Mouse (Mus musculus): ENCODE results near the gene Slc41a1. TPM values are rescaled to one million over a fixed set of nuclear protein-coding genes. Genes with fewer than 3 reads are reported as not detected.
A peak's percentile ranks its signal among the peaks of the same experiment; 100 is the strongest.

The Slc41a1 gene
- polyA plus RNA-seq, 2 experiments: 0.83 to 1.3 TPM

DNA sequence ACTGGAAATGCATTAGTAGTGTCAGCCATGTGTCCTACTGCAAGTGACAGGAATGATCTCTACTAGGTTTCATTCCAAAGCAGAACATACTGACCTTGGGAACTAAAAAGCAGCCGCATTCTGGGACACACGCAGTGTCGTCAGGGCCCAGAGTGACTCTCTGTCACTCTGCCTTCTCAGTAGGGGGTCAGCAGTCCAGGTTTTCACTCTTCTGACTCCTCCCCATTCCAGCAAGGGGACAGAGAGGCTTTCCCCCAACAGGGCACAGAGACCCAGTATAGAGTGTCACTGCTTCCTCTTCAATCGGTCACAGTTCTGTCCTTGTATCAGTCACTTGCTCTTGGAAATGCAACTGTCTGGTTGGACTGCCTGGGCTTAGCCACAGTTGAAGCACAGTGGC lies 14.9 kb downstream of the Slc41a1 start:
- Histone ChIP-seq H3K36me3 (replicated peaks; ENCODE audit: control insufficient read depth, insufficient read depth, low read depth) (no peaks in the 10 kb centered on the region), H3K4me2 (ENCODE audit: low read depth) (no peak overlapping the region), H3K27ac (no peak overlapping the region), H3K27me3 (ENCODE audit: control insufficient read depth, insufficient read depth, low read length) (no peaks in the 10 kb centered on the region), H3K4me3 (ENCODE audit: insufficient read depth in 1 of 2, low read depth in 2 of 2, low read length in 2 of 2) (no peak overlapping the region), H3K4me1 (replicated peaks; ENCODE audit: control insufficient read depth in 2 of 2, insufficient read depth in 2 of 2, low read length in 1 of 2) (no peaks in the 10 kb centered on the region), H3K9me3 (ENCODE audit: control insufficient read depth, low read length) (no peaks in the 10 kb centered on the region), H3K9ac (replicated peaks) (no peak overlapping the region)
- 80% methylated on average over 4 of the region's 4 CpGs for WGBS (ENCODE audit: insufficient replicate concordance)
- ATAC-seq (ENCODE audit: insufficient read depth) (no peak), DNase-seq (ENCODE audit: low read depth in 3 of 3, low spot score in 3 of 3) (no peak)
- TF ChIP-seq EP300 (IDR thresholded peaks at IDR 0.05; ENCODE audit: low read depth): no peak
- TF ChIP-seq CTCF (IDR thresholded peaks at IDR 0.05; ENCODE audit: low read depth): no peak

DNA sequence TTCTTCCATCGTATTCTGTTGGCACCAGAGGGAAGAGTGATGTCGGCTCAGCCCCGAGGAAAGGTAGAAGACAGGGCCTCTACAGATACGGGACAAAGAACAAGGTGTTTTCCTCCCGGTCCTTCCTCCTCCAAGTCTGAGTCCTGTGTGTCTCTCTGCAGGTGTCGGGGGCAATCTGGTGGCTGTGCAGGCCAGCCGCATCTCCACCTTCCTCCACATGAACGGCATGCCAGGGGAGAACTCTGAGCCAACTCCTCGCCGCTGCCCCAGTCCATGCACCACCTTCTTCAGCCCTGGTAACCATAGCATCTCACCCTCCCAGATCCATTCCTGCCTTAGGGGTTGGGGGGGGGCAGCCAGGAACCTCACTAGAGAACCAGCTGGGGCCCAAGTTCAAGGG lies 16.5 kb downstream of the Slc41a1 start:
- Histone ChIP-seq H3K4me1 (replicated peaks; ENCODE audit: control insufficient read depth in 2 of 2, insufficient read depth in 2 of 2, low read length in 1 of 2) (no peaks in the 10 kb centered on the region), H3K9ac (replicated peaks) (no peak overlapping the region), H3K4me2 (ENCODE audit: low read depth) (no peak overlapping the region), H3K36me3 (replicated peaks; ENCODE audit: control insufficient read depth, insufficient read depth, low read depth) (no peaks in the 10 kb centered on the region), H3K4me3 (ENCODE audit: insufficient read depth in 1 of 2, low read depth in 2 of 2, low read length in 2 of 2) (no peak overlapping the region), H3K27me3 (ENCODE audit: control insufficient read depth, insufficient read depth, low read length) (no peaks in the 10 kb centered on the region), H3K9me3 (ENCODE audit: control insufficient read depth, low read length) (no peaks in the 10 kb centered on the region), H3K27ac (no peak overlapping the region)
- WGBS (ENCODE audit: insufficient replicate concordance): 88% methylated on average over 10 of the region's 10 CpGs
- ATAC-seq (ENCODE audit: insufficient read depth): no peak
- DNase-seq (ENCODE audit: low read depth in 3 of 3, low spot score in 3 of 3): no peak
- TF ChIP-seq EP300 (IDR thresholded peaks at IDR 0.05; ENCODE audit: low read depth): no peak
- TF ChIP-seq CTCF (IDR thresholded peaks at IDR 0.05; ENCODE audit: low read depth): no peak

DNA sequence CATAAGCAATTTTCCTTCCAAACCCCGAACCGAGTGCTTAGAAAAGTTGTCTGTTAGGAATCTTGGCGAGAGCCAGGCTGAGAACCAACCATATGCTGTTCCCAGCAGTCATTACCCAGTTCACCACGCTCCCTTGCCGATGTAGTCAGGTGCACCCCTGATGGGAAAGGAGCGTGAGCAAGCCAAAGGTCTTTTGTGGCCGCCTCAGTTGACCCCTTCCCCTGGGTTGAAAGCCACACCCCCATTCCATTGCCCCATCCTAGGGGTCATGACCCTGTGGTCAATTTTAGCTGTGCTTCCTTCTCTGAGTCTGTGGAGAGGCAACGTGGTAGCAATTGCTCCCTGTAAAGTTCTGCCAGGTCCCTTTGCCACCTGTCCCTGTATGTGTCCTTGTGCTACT lies 17.6 kb downstream of the Slc41a1 start:
- Histone ChIP-seq H3K4me3 (ENCODE audit: insufficient read depth in 1 of 2, low read depth in 2 of 2, low read length in 2 of 2) (no peak overlapping the region), H3K27ac (no peak overlapping the region), H3K9ac (replicated peaks) (no peak overlapping the region), H3K4me1 (replicated peaks; ENCODE audit: control insufficient read depth in 2 of 2, insufficient read depth in 2 of 2, low read length in 1 of 2) (no peaks in the 10 kb centered on the region), H3K9me3 (ENCODE audit: control insufficient read depth, low read length) (no peaks in the 10 kb centered on the region), H3K4me2 (ENCODE audit: low read depth) (no peak overlapping the region), H3K36me3 (replicated peaks; ENCODE audit: control insufficient read depth, insufficient read depth, low read depth) (no peaks in the 10 kb centered on the region), H3K27me3 (ENCODE audit: control insufficient read depth, insufficient read depth, low read length) (no peaks in the 10 kb centered on the region)
- WGBS (ENCODE audit: insufficient replicate concordance): 73% methylated on average over 8 of the region's 8 CpGs
- TF ChIP-seq EP300 (IDR thresholded peaks at IDR 0.05; ENCODE audit: low read depth) (no peak), CTCF (IDR thresholded peaks at IDR 0.05; ENCODE audit: low read depth) (no peak)
- peak in 1 of 3 experiments; percentile 16 for DNase-seq (ENCODE audit: low read depth in 3 of 3, low spot score in 3 of 3)
- ATAC-seq (ENCODE audit: insufficient read depth): no peak

- WGBS (ENCODE audit: insufficient replicate concordance): 66% methylated on average over 5 of the region's 5 CpGs
- H3K4me2 ChIP-seq (ENCODE audit: low read depth): no peak overlapping the region
- no peaks in the 10 kb centered on the region for H3K36me3 ChIP-seq (replicated peaks; ENCODE audit: control insufficient read depth, insufficient read depth, low read depth)
- DNase-seq (ENCODE audit: low read depth in 3 of 3, low spot score in 3 of 3): no peak
- H3K4me3 ChIP-seq (ENCODE audit: insufficient read depth in 1 of 2, low read depth in 2 of 2, low read length in 2 of 2): no peak overlapping the region
- no peak overlapping the region for H3K9ac ChIP-seq (replicated peaks)
- no peaks in the 10 kb centered on the region for H3K9me3 ChIP-seq (ENCODE audit: control insufficient read depth, low read length)
- no peaks in the 10 kb centered on the region for H3K27me3 ChIP-seq (ENCODE audit: control insufficient read depth, insufficient read depth, low read length)
- H3K27ac ChIP-seq: no peak overlapping the region
- no peak for TF ChIP-seq EP300 (IDR thresholded peaks at IDR 0.05; ENCODE audit: low read depth)
- peak; percentile 61 for TF ChIP-seq CTCF (IDR thresholded peaks at IDR 0.05; ENCODE audit: low read depth)
- ATAC-seq (ENCODE audit: insufficient read depth): no peak
- H3K4me1 ChIP-seq (replicated peaks; ENCODE audit: control insufficient read depth in 2 of 2, insufficient read depth in 2 of 2, low read length in 1 of 2): no peaks in the 10 kb centered on the region
Measured at GRCm38 (mm10) chr1:131846255-131846654, 19.0 kb downstream of the Slc41a1 start.

DNA sequence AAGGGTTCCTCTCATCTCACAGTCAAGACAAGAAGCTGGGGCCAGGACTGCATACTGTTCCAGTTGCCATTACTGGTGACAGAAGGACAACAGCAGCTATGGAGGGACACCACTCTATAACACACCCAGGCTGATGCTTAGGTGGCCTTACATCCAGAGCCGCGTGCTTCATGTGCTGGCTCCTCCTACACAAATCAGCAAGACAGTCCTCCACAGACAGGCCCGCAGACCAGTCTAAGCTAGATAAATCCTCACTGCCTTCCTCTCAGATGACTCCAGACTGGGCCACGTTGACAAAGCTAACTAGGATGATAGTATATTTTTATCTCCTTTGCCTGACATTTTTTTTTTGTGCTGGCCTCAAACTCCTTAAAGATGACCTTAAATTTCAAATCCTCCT lies 34.5 kb downstream of the Slc41a1 start:
- no peak for ATAC-seq (ENCODE audit: insufficient read depth)

More for the DNA sequence above, 34.5 kb downstream of the Slc41a1 start:
- Histone ChIP-seq H3K4me2 (ENCODE audit: low read depth) (no peak overlapping the region), H3K27ac (no peak overlapping the region), H3K27me3 (ENCODE audit: control insufficient read depth, insufficient read depth, low read length) (no peaks in the 10 kb centered on the region), H3K36me3 (replicated peaks; ENCODE audit: control insufficient read depth, insufficient read depth, low read depth) (no peaks in the 10 kb centered on the region), H3K4me1 (replicated peaks; ENCODE audit: control insufficient read depth in 2 of 2, insufficient read depth in 2 of 2, low read length in 1 of 2) (no peaks in the 10 kb centered on the region; a peak in 1 of 4 replicates), H3K9me3 (ENCODE audit: control insufficient read depth, low read length) (no peaks in the 10 kb centered on the region), H3K9ac (replicated peaks) (no peak overlapping the region), H3K4me3 (ENCODE audit: insufficient read depth in 1 of 2, low read depth in 2 of 2, low read length in 2 of 2) (no peak overlapping the region)
- TF ChIP-seq EP300 (IDR thresholded peaks at IDR 0.05; ENCODE audit: low read depth): no peak
- TF ChIP-seq CTCF (IDR thresholded peaks at IDR 0.05; ENCODE audit: low read depth): no peak
- WGBS (ENCODE audit: insufficient replicate concordance): 41% methylated on average over 4 of the region's 4 CpGs
- DNase-seq (ENCODE audit: low read depth in 3 of 3, low spot score in 3 of 3): no peak

Data from liver, embryonic 14.5 days (tissue).